Comparison of ENCODE assay signal across 9 mouse cellular contexts in the genomic region with DNA sequence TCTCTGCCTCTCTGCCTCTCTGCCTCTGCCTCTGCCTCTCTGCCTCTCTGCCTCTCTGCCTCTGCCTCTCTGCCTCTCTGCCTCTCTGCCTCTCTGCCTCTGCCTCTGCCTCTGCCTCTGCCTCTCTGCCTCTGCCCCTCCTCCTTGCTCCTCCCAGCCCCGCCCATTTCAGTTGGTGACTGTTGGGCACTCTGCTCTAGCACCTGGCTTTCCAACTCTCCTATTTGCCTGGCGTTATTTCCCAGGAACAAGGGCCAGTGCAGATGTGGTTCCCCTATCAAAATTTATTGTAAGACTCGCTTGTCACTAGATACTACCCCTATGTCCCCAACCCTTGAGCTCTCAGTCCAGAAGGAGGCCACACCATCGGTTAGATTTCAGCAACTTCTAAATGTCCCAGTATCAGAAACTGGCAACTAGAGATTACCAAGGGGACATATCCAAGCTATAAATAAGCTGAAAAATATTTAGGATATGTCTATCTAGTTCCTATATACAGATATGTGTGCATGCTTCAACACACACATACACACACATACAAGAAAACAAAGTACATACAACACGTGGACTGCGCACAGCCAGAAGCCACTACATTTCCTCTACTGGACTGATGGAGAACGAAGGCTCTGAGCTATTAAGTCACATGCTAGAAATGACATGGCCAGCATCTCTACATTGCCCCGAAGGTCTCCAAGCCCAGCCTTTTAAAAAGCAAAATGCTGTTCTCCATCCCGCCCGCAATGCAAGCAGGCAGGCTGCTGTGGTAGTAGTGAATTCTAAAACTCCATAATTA. TPM values are rescaled to one million over a fixed set of nuclear protein-coding genes. Genes with fewer than 3 reads are reported as not detected.
DNase-seq lines count a peak whose midpoint lies in the region; ATAC-seq and TF ChIP-seq lines count a peak whose summit lies in the region.
"Had no signal": no experiment of that assay in that cellular context is flagged by ENCODE, and none has a peak within 500 bp of the region (broad histone marks: within the 10 kb centered on the region; RNA-seq: fewer than 3 reads in every experiment).

No protein-coding gene starts in this region.

- TF ChIP-seq EP300 in liver, embryonic 14.5 days (IDR thresholded peaks at IDR 0.05; ENCODE audit: low read depth): no peak

- no peak overlapping the region for H3K4me3 ChIP-seq in kidney, adult 2 months (ENCODE audit: insufficient read depth, low read depth, low read length)
- H3K4me3 ChIP-seq in liver, embryonic 14.5 days (ENCODE audit: insufficient read depth in 1 of 2, low read depth in 2 of 2, low read length in 2 of 2): no peak overlapping the region
- no peak overlapping the region for H3K4me3 ChIP-seq in forebrain, embryonic 15.5 days
- H3K4me3 ChIP-seq: erythroblast, embryonic 14.5 days had no signal

- no peak for DNase-seq in kidney, adult 2 months
- no peak for DNase-seq in kidney, adult 18-20 months
- no peak for DNase-seq in liver, embryonic 14.5 days (ENCODE audit: low read depth in 3 of 3, low spot score in 3 of 3)
- DNase-seq in spleen, postnatal 4 days (ENCODE audit: low spot score in 2 of 2): peak; percentile 69 to 80
- DNase-seq in c-Kit-positive CD71-positive TER-119-positive erythroid progenitor cells, embryonic 14.5 days (ENCODE audit: low spot score): no peak
- no peak for DNase-seq in embryo, embryonic 10 days (ENCODE audit: low spot score)

- H3K27ac ChIP-seq in kidney, adult 2 months (ENCODE audit: insufficient read depth, low read depth, low read length): peak overlapping the region; percentile 42
- no peak overlapping the region for H3K27ac ChIP-seq in liver, embryonic 14.5 days
- H3K27ac ChIP-seq in forebrain, embryonic 15.5 days (replicated peaks): no peak overlapping the region

- TF ChIP-seq CTCF in kidney, adult 2 months (conservative IDR thresholded peaks at IDR 0.05; ENCODE audit: insufficient read depth, insufficient read length, low read depth, low read length): no peak
- no peak for TF ChIP-seq CTCF in liver, embryonic 14.5 days (IDR thresholded peaks at IDR 0.05; ENCODE audit: low read depth)

- no peak overlapping the region for H3K9ac ChIP-seq in liver, embryonic 14.5 days (replicated peaks)
- H3K9ac ChIP-seq in forebrain, embryonic 15.5 days (replicated peaks): no peak overlapping the region

- no peak for TF ChIP-seq POLR2A in kidney, adult 2 months (IDR thresholded peaks at IDR 0.05; ENCODE audit: low read depth, low read length)

- peak; percentile 28 for ATAC-seq in activated CD4-positive, CD25-positive, alpha-beta regulatory T cell, adult 4 months
- peak; percentile 59; the same call in 1 of the 2 replicates for ATAC-seq in liver, embryonic 14.5 days (ENCODE audit: insufficient read depth)
- no peak for ATAC-seq in forebrain, embryonic 15.5 days (replicated peaks)

- 66% methylated on average over 10 of the region's 10 CpGs for WGBS in kidney, adult 2 months
- 28% methylated on average over 10 of the region's 10 CpGs for WGBS in liver, embryonic 14.5 days (ENCODE audit: insufficient replicate concordance)
- 80% methylated on average over 10 of the region's 10 CpGs for WGBS in forebrain, embryonic 15.5 days

- no peaks in the 10 kb centered on the region for H3K4me1 ChIP-seq in kidney, adult 2 months (ENCODE audit: control insufficient read depth, insufficient read depth, low read length)
- H3K4me1 ChIP-seq in liver, embryonic 14.5 days (replicated peaks; ENCODE audit: control insufficient read depth in 2 of 2, insufficient read depth in 2 of 2, low read length in 1 of 2): peaks cover 11 to 39% of the 10 kb centered on the region in 2 experiments
- no peaks in the 10 kb centered on the region for H3K4me1 ChIP-seq in forebrain, embryonic 15.5 days

- no peaks in the 10 kb centered on the region for H3K36me3 ChIP-seq in kidney, adult 2 months (ENCODE audit: control insufficient read depth, insufficient read depth, low read length)
- no peaks in the 10 kb centered on the region for H3K36me3 ChIP-seq in liver, embryonic 14.5 days (replicated peaks; ENCODE audit: control insufficient read depth, insufficient read depth, low read depth)
- no peaks in the 10 kb centered on the region for H3K36me3 ChIP-seq in forebrain, embryonic 15.5 days

- H3K27me3 ChIP-seq in kidney, adult 2 months (replicated peaks; ENCODE audit: control insufficient read depth, insufficient read depth, low read length): no peaks in the 10 kb centered on the region
- H3K27me3 ChIP-seq in liver, embryonic 14.5 days (ENCODE audit: control insufficient read depth, insufficient read depth, low read length): no peaks in the 10 kb centered on the region
- no peaks in the 10 kb centered on the region for H3K27me3 ChIP-seq in forebrain, embryonic 15.5 days

- H3K9me3 ChIP-seq in liver, embryonic 14.5 days (ENCODE audit: control insufficient read depth, low read length): no peaks in the 10 kb centered on the region
- H3K9me3 ChIP-seq in forebrain, embryonic 15.5 days: no peaks in the 10 kb centered on the region

- H3K4me2 ChIP-seq in liver, embryonic 14.5 days (ENCODE audit: low read depth): peak overlapping the region; percentile 23
- no peak overlapping the region for H3K4me2 ChIP-seq in forebrain, embryonic 15.5 days (replicated peaks)

RNA-seq across cellular contexts. Expression of a gene that starts 26.6 kb away (rescaled TPM):
- polyA plus RNA-seq in kidney, adult 2 months (2012; rRNA removed): 7.2 and 9.6 TPM in 2 replicates
- polyA plus RNA-seq in activated CD4-positive, CD25-positive, alpha-beta regulatory T cell, adult 4 months (2017; shearing (Covaris generic)): 100 to 1,000 TPM; 114 to 122 TPM
- 2.0 and 2.5 TPM in 2 replicates for polyA plus RNA-seq in liver, embryonic 14.5 days (2012; rRNA removed)
- 6.2 and 6.9 TPM in 2 replicates for polyA plus RNA-seq in liver, embryonic 14.5 days (2014; fragmentation: Nextera tagmentation; extraction: Ambion mirVana)
- polyA plus RNA-seq in forebrain, embryonic 15.5 days (2015; fragmentation: Nextera tagmentation; extraction: Ambion mirVana): 6.1 and 6.2 TPM in 2 replicates

Comparison
In these comparisons a context has a peak if more than half of its experiments do, and no peak if none do; other contexts are left out.
1. DNase-seq: peak in spleen, postnatal 4 days (2 of 2); none in kidney, adult 2 months (single experiment), kidney, adult 18-20 months (single experiment), liver, embryonic 14.5 days (0 of 3), c-Kit-positive CD71-positive TER-119-positive erythroid progenitor cells, embryonic 14.5 days (single experiment) and embryo, embryonic 10 days (single experiment).
2. RNA of a gene that starts 26.6 kb away (polyA plus RNA-seq): 114 to 122 TPM in activated CD4-positive, CD25-positive, alpha-beta regulatory T cell, adult 4 months; 7.2 to 9.6 TPM in kidney, adult 2 months, 2.0 to 6.9 TPM in liver, embryonic 14.5 days and 6.1 to 6.2 TPM in forebrain, embryonic 15.5 days; every median in the first group is over 10 times any median in the second.